20 mouse cellular contexts compared by ENCODE assay signal in the genomic region with DNA sequence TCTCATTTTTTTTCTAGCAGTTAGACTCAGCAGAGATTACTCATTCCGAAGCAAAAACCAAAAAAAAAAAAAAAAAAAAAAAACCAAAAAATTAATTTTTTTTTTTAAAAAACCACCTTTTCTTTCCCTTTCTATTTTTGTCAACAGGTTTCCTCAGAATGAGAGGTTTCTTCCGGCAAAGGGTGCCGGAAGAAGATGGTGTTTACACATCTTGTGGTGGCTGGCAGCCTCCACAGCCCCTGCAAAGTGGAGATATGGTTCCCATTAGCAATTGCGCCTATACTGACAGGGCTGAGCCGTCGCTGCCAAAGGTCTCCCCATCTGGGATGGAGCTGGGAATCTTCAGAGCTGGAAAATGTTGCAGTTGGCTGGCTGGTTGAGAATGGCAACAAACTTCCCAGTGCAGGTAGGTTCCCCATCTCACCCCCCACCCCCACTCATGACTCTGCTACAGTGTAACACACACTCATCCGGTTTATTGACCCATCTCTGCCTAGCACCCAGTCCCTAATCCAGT. TPM values are rescaled to one million over a fixed set of nuclear protein-coding genes. Genes with fewer than 3 reads are reported as not detected.
DNase-seq lines count a peak whose midpoint lies in the region; ATAC-seq lines count a peak whose summit lies in the region.
"Had no signal": no experiment of that assay in that cellular context is flagged by ENCODE, and none has a peak within 500 bp of the region (broad histone marks: within the 10 kb centered on the region; RNA-seq: fewer than 3 reads in every experiment).

No protein-coding gene starts in this region.

- ATAC-seq in inflammation-experienced regulatory T-cells, adult 6 months = peak; percentile 80
- ATAC-seq: forebrain, postnatal 0 days; intestine, embryonic 16.5 days; midbrain, embryonic 16.5 days had no signal

- peak; percentile 53 for DNase-seq in testis, postnatal 14 days (ENCODE audit: low spot score)
- no peak for DNase-seq in testis, postnatal 10 days (ENCODE audit: low spot score)
- peak; percentile 20 for DNase-seq in NIH3T3 (ENCODE audit: low read depth)
- DNase-seq in thymus, postnatal 36 days = peak; percentile 29 to 34
- DNase-seq in heart, adult 8-10 months (ENCODE audit: low spot score) = no peak
- DNase-seq in kidney, postnatal 4 days = no peak
- DNase-seq in right cerebral cortex, adult 18-20 months = no peak
- DNase-seq: adrenal gland, adult 2 months; cerebellum, adult 8-10 months; embryo, embryonic 11 days; forebrain, postnatal 0 days; gastrocnemius, postnatal 36 days; lung, adult 18-20 months; lung, postnatal 36 days had no signal

RNA-seq across cellular contexts. Expression of gene Hrh2, which starts 3.7 kb away (rescaled TPM):
- 10 to 100 TPM in 2 of 3 experiments, 1 to 10 TPM in 1; 8.5 to 13.7 (median 12.3) TPM for polyA plus RNA-seq in inflammation-experienced regulatory T-cells, adult 6 months (2017; shearing (Covaris generic))
- total RNA-seq in heart, adult 8-10 months (2022) = under 1 TPM; 0.60 to 0.75 (median 0.64) TPM
- polyA plus RNA-seq: erythroblast, embryonic 14.5 days; hindbrain, embryonic 11.5 days; kidney, embryonic 16.5 days had no signal

Comparison
In these comparisons a context has a peak if more than half of its experiments do, and no peak if none do; other contexts are left out.
1. DNase-seq: peak in testis, postnatal 14 days (single experiment), NIH3T3 (single experiment) and thymus, postnatal 36 days (2 of 2); none in testis, postnatal 10 days (single experiment), heart, adult 8-10 months (single experiment), kidney, postnatal 4 days (0 of 2) and right cerebral cortex, adult 18-20 months (single experiment).